7 mouse cellular contexts compared by ENCODE assay signal in genomic region chr13:47201962-47202624, GRCm38 (mm10).
A peak's percentile ranks its signal among the peaks of the same experiment; 100 is the strongest.
DNase-seq lines count a peak whose midpoint lies in the region; ATAC-seq lines count a peak whose summit lies in the region.

No protein-coding gene starts in this region.

- H3K27ac ChIP-seq in heart, embryonic 15.5 days: peak overlapping the region; percentile 43
- no peak overlapping the region for H3K27ac ChIP-seq in midbrain, embryonic 11.5 days (ENCODE audit: low read depth, low read length)

- no peak overlapping the region for H3K4me2 ChIP-seq in heart, embryonic 15.5 days
- H3K4me2 ChIP-seq in midbrain, embryonic 11.5 days: no peak overlapping the region

- no peak for ATAC-seq in heart, embryonic 15.5 days (replicated peaks; ENCODE audit: insufficient number of reproducible peaks, insufficient read depth, low FRiP score, low read depth)
- ATAC-seq in midbrain, embryonic 11.5 days (ENCODE audit: low FRiP score): no peak

- H3K36me3 ChIP-seq in heart, embryonic 15.5 days: no peaks in the 10 kb centered on the region
- no peaks in the 10 kb centered on the region for H3K36me3 ChIP-seq in midbrain, embryonic 11.5 days (ENCODE audit: control insufficient read depth, insufficient read depth, low read length)

- no peak overlapping the region for H3K4me3 ChIP-seq in heart, embryonic 15.5 days
- H3K4me3 ChIP-seq in midbrain, embryonic 11.5 days (ENCODE audit: low read depth, low read length): no peak overlapping the region

- peaks cover 11% of the 10 kb centered on the region; the same call in 1 of the 2 replicates for H3K4me1 ChIP-seq in heart, embryonic 15.5 days (replicated peaks)
- no peaks in the 10 kb centered on the region for H3K4me1 ChIP-seq in midbrain, embryonic 11.5 days (ENCODE audit: control insufficient read depth, insufficient read depth, low read length)

- WGBS in heart, embryonic 15.5 days: 44% methylated on average over 13 of the region's 13 CpGs
- 82% methylated on average over 13 of the region's 13 CpGs for WGBS in midbrain, embryonic 11.5 days

- no peaks in the 10 kb centered on the region for H3K9me3 ChIP-seq in heart, embryonic 15.5 days (replicated peaks)
- H3K9me3 ChIP-seq in midbrain, embryonic 11.5 days (ENCODE audit: control insufficient read depth, low read length): peaks cover 4% of the 10 kb centered on the region; the same call in 1 of the 2 replicates

- peak; percentile 30 for DNase-seq in kidney, adult 9 months
- DNase-seq in kidney, postnatal 10 days: no peak
- DNase-seq in brain, adult 2 months (ENCODE audit: low read depth, low spot score): peak; percentile 41
- peak; percentile 56 for DNase-seq in skeletal muscle tissue, adult 2 months (ENCODE audit: low read depth, low spot score)
- DNase-seq in midbrain, embryonic 11.5 days (ENCODE audit: low spot score, missing footprints): no peak
- no peak for DNase-seq in thymus, postnatal 25 days

- no peaks in the 10 kb centered on the region for H3K27me3 ChIP-seq in heart, embryonic 15.5 days
- H3K27me3 ChIP-seq in midbrain, embryonic 11.5 days (ENCODE audit: control insufficient read depth, insufficient read depth, low read length): no peaks in the 10 kb centered on the region

- H3K9ac ChIP-seq in heart, embryonic 15.5 days: no peak overlapping the region
- no peak overlapping the region for H3K9ac ChIP-seq in midbrain, embryonic 11.5 days (ENCODE audit: low read length)

Comparison
In these comparisons a context has a peak if more than half of its experiments do, and no peak if none do; other contexts are left out.
1. DNase-seq: peak in kidney, adult 9 months (single experiment), brain, adult 2 months (single experiment) and skeletal muscle tissue, adult 2 months (single experiment); none in kidney, postnatal 10 days (single experiment), midbrain, embryonic 11.5 days (single experiment) and thymus, postnatal 25 days (single experiment).